ENCODE assay signal across 8 mouse cellular contexts in genomic region chr13:45637324-45637723, GRCm38 (mm10).
DNase-seq lines count a peak whose midpoint lies in the region; ATAC-seq and TF ChIP-seq lines count a peak whose summit lies in the region.

No protein-coding gene starts in this region.

- DNase-seq in adrenal gland, adult 18-20 months (ENCODE audit: low spot score in 2 of 2): peak; percentile 35 to 43
- no peak for DNase-seq in adrenal gland, postnatal 4 days (ENCODE audit: low spot score in 2 of 2)
- no peak for DNase-seq in left cerebral cortex, adult 2 months (ENCODE audit: extremely low spot score in 1 of 2, low spot score in 2 of 2)
- no peak for DNase-seq in left cerebral cortex, postnatal 36 days (ENCODE audit: low spot score in 2 of 2)
- peak; percentile 25 for DNase-seq in ZHBTc4 (ENCODE audit: low read depth, low spot score)
- DNase-seq in heart, postnatal 0 days (ENCODE audit: low spot score): peak; percentile 58
- no peak for DNase-seq in frontal cortex, postnatal 25 days (ENCODE audit: low spot score in 2 of 2)

- H3K27me3 ChIP-seq in heart, postnatal 0 days (ENCODE audit: control insufficient read depth, insufficient read depth, low read length): no peaks in the 10 kb centered on the region

- H3K9me3 ChIP-seq in heart, postnatal 0 days (replicated peaks; ENCODE audit: control insufficient read depth, low read length): no peaks in the 10 kb centered on the region

- H3K27ac ChIP-seq in left cerebral cortex, adult 2 months: no peak overlapping the region
- H3K27ac ChIP-seq in heart, postnatal 0 days (ENCODE audit: low read depth): no peak overlapping the region

- 46% methylated on average over 8 of the region's 8 CpGs for WGBS in heart, postnatal 0 days

- H3K4me3 ChIP-seq in left cerebral cortex, adult 2 months: no peak overlapping the region
- H3K4me3 ChIP-seq in heart, postnatal 0 days (ENCODE audit: low read depth, low read length): no peak overlapping the region

- peak; percentile 83 for TF ChIP-seq CTCF in left cerebral cortex, adult 2 months (IDR thresholded peaks at IDR 0.05)
- TF ChIP-seq CTCF in heart, postnatal 0 days (IDR thresholded peaks at IDR 0.05; ENCODE audit: low read depth): peak; percentile 63

- H3K9ac ChIP-seq in heart, postnatal 0 days (replicated peaks; ENCODE audit: low read depth, low read length): no peak overlapping the region

- ATAC-seq in heart, postnatal 0 days (ENCODE audit: insufficient read depth, low read depth): no peak
- ATAC-seq in megakaryocyte progenitor cell, adult 5-6 weeks (replicated peaks; ENCODE audit: poor library complexity): 0 out of 2 replicates have a peak, but pooled peaks have one; percentile 36

- no peak for TF ChIP-seq EP300 in heart, postnatal 0 days (IDR thresholded peaks at IDR 0.05; ENCODE audit: low read depth)

- H3K36me3 ChIP-seq in heart, postnatal 0 days (replicated peaks; ENCODE audit: control insufficient read depth, insufficient read depth, low read length): no peaks in the 10 kb centered on the region; the same call in 1 of the 2 replicates

- no peak overlapping the region for H3K4me2 ChIP-seq in heart, postnatal 0 days (ENCODE audit: low read depth, low read length)

- intact Hi-C loops in left cerebral cortex, adult 2 months (cut with DNase I): loop anchor here (2.0 to 10.0 kb wide), 3 partner anchors 65 to 527 kb away; no protein-coding TSS in a partner anchor
- intact Hi-C loops in left cerebral cortex, postnatal 36 days (cut with DNase I): no loop called here

- H3K4me1 ChIP-seq in heart, postnatal 0 days (ENCODE audit: control insufficient read depth, insufficient read depth): 0 out of 2 replicates have a peak, but pooled peaks cover 12% of the 10 kb centered on the region

Comparison
In these comparisons a context has a peak if more than half of its experiments do, and no peak if none do; other contexts are left out.
1. DNase-seq: peak in adrenal gland, adult 18-20 months (2 of 2), ZHBTc4 (single experiment) and heart, postnatal 0 days (single experiment); none in adrenal gland, postnatal 4 days (0 of 2), left cerebral cortex, adult 2 months (0 of 2), left cerebral cortex, postnatal 36 days (0 of 2) and frontal cortex, postnatal 25 days (0 of 2).